Mouse (Mus musculus) adrenal gland, adult 18-20 months (tissue): Measurements from ENCODE around the gene Birc7. TPM values are rescaled to one million over a fixed set of nuclear protein-coding genes. Genes with fewer than 3 reads are reported as not detected.

Experiments
- DNase-seq, 2 experiments: peaks; one replicate each; pipeline ENCODE4 v3.0.0; 2021 to 2022; ENCODE audit warnings: low spot score in 2 of 2
- long read RNA-seq, 2 experiments: library from polyadenylated mRNA; stranded (forward); transcript quantifications; one replicate each; pipeline ENCODE4 v2.0.0; 2021
- total RNA-seq, 2 experiments: library from RNA; stranded (reverse); gene quantifications; 1 replicate in 1 of 2; 2 replicates in 1 of 2; pipeline ENCODE4 v1.2.3; 2021

Birc7 gene
- total RNA-seq = not detected
- long read RNA-seq, experiment 1 = 0 reads
- long read RNA-seq, experiment 2 = 0 reads

DNA sequence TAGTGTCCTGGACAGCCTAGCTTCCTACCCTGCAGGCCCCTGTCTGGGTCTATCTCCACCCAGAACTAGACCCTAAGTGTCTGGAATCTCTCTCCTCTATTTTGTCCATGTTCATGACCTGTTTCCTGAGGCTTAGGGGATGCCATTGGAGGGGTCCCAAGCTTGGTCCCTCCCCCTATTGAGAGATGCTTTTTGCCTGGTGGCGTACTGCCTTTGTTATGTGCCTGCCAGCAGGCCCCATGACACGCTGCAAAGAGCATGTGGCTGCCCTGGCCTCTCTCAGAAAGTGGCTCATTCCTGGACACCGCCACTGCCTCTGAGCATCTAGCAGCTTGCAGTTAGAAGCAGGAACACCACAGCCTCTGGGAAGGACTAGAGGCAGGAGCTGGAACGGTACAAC lies at the start of gene Birc7:
Gene Birc7 (plus strand): TSS at position 301 of the 400 bp plus-strand sequence.
- no peak for DNase-seq

DNA sequence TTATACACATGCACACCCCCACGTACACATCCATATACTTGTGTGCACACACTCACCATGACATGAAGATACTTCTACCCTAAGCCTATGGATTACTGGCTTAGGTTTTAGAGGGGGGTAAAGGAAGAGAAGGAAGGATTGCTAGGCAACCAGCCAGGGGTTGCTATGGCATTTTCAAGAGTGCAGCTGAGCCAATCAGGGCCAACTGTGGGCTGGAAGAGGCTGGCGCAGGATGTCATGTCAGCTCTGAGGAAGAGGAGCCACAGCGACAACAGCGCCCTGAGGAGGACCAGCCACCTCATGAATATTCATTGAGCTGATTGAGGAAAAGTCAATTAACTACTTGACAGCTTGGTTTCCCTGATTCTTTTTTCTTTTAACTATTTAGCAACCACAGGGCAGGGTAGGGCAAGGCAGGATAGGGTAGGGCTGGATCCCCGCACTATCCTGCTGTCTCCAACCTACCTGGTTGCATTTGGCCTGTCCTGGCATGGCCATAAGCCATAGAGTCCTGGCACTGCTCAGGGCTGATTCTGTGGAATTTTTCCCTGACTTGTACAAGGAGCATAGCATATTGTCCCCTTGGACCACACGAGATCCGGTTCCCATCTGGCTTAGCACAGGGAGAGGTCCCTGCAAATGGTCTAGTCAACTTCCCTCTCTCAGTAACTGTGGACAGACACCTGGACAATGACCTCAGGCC lies 49.3 kb upstream of the Birc7 start:
- DNase-seq = no peak

GRCm38 (mm10) chr2:180881281-180881680 lies 47.5 kb upstream of the Birc7 start:
- no peak for DNase-seq

GRCm38 (mm10) chr2:180885270-180885669 lies 43.6 kb upstream of the Birc7 start:
- DNase-seq = no peak

DNA sequence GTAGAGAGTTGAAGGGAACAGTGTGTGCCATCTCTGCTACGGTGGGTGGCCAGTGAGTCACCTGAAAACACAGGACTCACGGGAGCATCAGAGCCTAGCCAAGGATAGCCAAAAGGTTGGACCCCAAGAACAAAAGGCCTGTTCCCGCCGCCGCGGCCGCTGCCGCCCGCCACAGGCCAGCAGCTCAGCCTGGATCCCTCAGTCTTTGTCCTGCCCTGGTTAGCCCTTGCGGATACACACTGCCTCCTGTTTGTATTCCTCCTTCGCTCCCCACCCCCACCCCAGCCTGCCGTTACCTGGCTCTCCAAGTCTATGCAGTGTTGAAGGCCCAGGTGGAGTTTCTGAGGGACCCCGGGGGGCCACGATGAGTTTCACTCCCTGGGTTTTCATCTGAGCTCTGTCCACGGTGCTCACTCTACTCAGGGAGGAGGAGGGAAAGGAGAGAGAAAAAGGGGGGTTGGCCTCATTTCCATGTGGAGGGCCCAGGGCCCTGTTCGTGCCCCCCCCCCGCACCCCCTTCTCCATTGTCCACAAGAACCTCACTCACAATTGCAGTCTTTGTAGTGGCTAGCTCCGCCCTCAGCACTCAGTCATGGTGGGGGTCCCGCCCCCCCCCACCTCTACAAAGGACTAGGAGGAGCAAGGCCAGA lies 39.4 kb upstream of the Birc7 start:
- no peak for DNase-seq

- no peak for DNase-seq
These were observed 38.9 kb upstream of the Birc7 start for GRCm38 (mm10) chr2:180889921-180890280.

GRCm38 (mm10) chr2:180890422-180891074 lies 38.3 kb upstream of the Birc7 start:
- no peak for DNase-seq

GRCm38 (mm10) chr2:180891075-180891834 lies 37.6 kb upstream of the Birc7 start:
- no peak for DNase-seq

GRCm38 (mm10) chr2:180891835-180892323 lies 36.9 kb upstream of the Birc7 start:
- DNase-seq = no peak

- DNase-seq = peak; percentile 35
These were observed 35.8 kb upstream of the Birc7 start for GRCm38 (mm10) chr2:180892841-180893521.

DNA sequence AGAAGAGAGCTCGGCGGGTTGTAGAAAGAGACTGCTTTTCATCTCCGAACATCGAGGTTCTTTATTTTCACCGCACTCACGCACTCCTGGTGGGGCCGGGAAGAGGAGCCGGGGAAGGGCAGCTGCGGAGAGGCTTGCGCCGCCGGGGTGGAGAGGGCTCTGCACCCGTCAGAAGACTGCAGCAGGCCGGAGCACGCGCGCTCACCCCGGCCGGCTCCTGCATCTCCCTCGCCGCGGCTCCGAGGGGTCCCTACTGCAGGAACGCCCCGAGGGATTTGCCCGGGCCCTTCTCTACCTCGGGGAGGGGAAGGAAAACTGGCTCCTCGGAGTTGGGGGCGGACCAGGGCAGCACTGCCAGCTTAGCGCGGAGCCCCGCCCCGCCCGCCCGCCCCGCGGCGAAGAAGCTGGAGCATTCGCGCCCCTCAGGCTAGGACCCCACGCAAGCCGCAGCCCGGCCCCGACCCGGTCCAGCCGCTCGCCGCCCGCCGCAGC lies 35.2 kb upstream of the Birc7 start:
- no peak for DNase-seq

DNA sequence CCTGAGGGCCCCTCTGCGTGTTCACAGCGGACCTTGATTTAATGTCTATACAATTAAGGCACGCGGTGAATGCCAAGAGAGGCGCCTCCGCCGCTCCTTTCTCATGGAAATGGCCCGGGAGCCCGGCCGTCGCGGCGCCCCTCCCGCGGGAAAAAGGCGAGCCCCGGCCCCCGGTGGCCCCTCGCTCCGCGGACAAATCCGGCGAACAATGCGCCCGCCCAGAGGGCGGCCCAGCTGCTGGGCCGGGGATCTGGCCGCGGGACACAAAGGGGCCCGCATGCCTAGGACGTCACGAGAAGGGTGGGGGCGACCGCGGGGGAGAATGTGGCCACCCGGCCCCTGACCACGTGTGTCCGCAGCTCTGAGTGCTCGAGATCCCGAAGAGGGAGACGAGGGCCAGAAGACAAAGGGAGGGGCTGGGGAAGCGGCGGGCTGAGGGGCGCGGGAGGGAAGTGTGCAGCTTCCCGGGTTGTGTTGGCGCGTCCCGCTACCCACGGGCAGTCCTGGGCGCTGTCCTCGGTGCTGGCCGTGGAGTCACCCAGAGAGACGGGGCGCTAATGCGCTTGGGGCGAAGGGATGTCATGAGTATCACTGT lies 34.7 kb upstream of the Birc7 start:
- peak; percentile 43 to 48 for DNase-seq

DNA sequence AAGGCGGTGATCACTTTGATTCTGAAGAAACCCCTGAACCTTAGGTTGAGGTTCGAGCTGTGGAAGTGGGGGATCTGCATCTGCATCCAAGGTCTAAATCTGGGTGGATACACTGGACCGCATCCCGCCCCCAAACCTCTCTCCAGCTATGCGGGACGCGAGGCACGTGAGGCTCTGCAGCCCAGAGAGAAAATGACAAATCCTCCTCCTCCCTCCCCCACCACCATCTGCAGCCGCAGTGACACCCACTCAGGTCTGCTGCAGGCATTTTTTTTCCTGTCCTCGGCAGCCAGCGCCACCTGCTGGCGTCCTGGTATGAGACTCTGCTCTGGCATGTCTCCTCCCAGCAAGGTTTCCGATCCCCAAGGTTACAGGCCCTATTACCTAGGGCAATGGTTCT lies 34.1 kb upstream of the Birc7 start:
- peak; percentile 40 to 65 for DNase-seq

DNA sequence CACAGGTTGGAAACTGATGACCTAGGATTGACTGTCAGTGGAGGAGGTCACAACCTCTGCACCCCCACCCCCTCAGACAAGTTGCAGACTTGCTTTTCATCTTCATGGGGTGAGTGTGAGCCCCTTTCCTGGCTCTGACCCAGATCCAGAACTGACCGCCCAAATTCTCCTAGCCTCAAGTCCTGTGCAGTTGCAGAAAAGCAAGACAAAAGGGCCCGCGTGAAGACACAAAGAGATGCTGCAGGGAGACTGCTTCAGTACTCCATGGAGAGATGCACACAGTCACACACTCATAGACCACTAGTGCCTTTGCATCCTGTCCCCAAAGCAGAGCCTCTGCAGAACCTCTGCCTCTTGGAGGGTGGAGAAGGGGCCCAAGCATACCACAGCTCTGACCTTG lies 33.5 kb upstream of the Birc7 start:
- no peak for DNase-seq

DNA sequence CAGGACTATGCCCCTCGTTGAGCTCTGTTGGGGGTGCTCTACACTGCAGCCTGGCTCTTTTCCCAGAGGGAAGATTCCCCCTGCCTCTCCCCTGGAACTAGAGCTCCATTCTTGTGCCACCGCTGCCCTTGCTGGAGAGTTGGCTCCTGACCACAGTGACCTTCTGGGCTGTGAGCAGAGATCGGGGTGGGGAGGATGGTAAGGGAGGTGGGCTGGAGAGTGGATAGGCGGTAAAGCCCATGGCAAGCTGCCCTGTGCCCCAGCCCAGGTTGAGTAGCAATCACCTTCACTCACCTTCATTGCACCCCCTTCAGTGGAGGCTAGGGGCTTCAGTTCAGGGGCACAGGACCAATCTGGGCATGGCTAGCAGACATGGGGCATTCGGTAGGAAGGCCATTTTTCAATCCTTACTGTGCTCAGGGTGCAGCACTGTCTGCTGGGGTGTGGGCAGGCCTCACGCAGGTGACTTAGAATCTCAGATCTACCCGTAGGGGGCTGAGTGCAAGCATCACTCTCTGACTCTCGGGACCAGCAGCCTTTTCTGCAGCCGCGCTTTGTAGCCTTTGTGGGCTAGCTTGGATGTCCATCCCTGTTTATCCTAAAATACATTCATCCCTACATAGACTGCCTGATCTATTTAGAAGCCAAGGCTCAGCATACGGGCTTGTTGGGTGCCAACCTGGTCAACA lies 32.8 kb upstream of the Birc7 start:
- no peak for DNase-seq

DNA sequence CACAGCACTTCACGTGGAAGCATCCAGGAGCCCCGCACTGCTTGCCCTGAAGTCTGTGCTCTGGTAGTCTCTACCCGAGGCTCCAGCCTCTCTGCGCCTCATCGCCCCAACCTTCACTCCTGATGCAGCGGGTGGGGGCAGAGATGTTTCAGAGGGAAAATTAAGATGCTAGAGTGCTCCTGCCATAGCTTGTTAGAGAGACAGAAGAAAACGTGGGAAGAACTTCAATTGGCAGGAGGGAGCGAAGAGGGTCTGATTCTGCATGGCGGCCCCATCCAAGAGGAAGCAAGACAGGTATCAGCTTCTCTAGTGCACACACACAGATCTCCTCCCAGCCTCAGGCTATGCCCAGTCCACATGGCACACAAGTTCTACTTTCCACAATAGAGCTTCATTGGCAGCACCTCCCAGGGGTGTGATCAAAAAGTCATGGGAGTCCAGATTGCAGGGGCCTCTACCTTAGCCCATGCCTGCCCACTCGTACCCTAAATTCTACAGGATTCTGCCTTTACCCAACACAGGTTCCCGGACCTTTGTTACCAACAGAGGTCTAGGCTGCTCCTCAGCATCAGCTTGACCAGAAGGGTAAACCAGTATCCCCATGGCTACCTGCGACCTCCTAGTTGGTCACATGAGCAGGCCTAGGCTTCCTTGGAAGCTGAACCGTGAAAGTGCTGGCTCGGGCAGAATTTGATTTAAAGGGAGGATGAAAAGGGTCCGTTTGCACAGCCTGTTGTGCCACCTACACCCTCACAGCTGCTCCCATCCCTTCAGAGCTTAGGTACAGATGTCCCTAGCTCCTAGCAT lies 31.8 kb upstream of the Birc7 start:
- no peak for DNase-seq

- no peak for DNase-seq
These were observed 31.0 kb upstream of the Birc7 start for GRCm38 (mm10) chr2:180897857-180898256.

DNA sequence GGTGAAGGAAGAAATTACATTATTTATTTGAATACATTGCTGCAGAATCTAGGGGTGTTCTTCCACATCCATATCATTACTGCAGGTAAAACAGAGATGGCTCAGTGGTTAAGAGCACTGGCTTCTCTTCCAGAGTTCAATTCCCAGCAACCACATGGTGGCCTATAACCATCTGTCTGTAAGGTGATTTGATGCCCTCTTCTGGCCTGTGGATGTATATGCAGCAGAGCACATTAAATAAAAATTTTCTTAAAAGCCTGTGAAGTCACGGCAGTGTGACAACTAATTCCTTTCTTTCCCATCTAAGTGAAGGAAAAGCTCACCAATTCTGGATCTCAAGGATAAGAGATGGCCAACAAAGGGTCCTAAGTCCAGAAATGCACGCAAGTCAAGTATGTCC lies 26.7 kb upstream of the Birc7 start:
- no peak for DNase-seq
